Mouse (Mus musculus) lung, adult 2 months (tissue): ENCODE results near the gene Klri1. TPM values are rescaled to one million over a fixed set of nuclear protein-coding genes. Genes with fewer than 3 reads are reported as not detected.
"Not testable (repeated sequence)": the region's sequence is repeated elsewhere in the genome, so short reads cannot be mapped to it uniquely, and the experiment has no call there.

Experiments used
- DNase-seq: peaks from one replicate; pipeline ENCODE4 v3.0.0; 2022
- H3K4me1 ChIP-seq: fragments of 200-500 bp; 2 replicates; pipeline ENCODE4 v1.6.1; 2011; ENCODE audit warnings: low read length; ENCODE audit not compliant: control insufficient read depth, insufficient read depth
- H3K4me3 ChIP-seq: fragments of 200-500 bp; replicated peaks from 2 replicates; pipeline ENCODE3; 2011; ENCODE audit warnings: low read depth, mild to moderate bottlenecking, control low read depth, low read length; ENCODE audit errors: extremely low read depth
- CTCF ChIP-seq: fragments of 200-500 bp; IDR thresholded peaks from 2 replicates; pipeline ENCODE4 v1.5.1; 2011; ENCODE audit warnings: mild to moderate bottlenecking, low read length, control low read depth; ENCODE audit not compliant: insufficient read depth
- POLR2A ChIP-seq: fragments of 200-500 bp; IDR thresholded peaks from 2 replicates; pipeline ENCODE4 v1.6.1; 2011; ENCODE audit warnings: low read depth, mild to moderate bottlenecking, control low read depth, low read length, borderline replicate concordance; ENCODE audit errors: extremely low read depth
- WGBS: fragments of 180-500 bp; shearing (Covaris S2); methylation state at CpG from one replicate; pipeline ENCODE4 v1.1.7; 2018; 5-methylcytosine and 5-hydroxymethylcytosine counted together
- polyA plus RNA-seq: library from polyadenylated mRNA; depleted of rRNA; stranded (reverse); fragments of >200 nt; gene quantifications from 2 replicates; pipeline ENCODE4 v1.2.3, GENCODE M21; 2012; rRNA removed

The Klri1 gene
- polyA plus RNA-seq, result not detected in 2 replicates

DNA sequence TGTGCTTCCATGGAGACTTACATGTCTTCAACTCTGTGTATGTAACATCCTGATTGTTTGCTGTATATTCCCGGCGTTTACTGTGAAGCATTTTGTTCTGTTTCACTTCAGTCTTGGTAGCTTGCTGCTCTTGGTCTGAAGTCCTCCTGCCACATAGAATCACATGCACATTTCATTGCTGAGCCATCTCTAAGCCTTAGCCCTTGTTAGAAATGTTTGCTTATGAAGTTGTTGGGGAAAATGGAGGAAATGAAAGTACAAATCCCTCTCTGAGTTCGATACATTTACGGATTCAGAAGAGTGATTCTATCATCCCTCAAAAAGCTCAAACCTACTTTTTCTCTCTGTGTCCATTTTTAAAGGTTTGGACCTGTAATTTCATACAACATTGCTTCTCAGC lies at the start of gene Klri1:
TSS of gene Klri1 (minus strand) at position 101 of the 400 bp plus-strand sequence.
- TF ChIP-seq POLR2A (no peak), CTCF (no peak)
- DNase-seq, result no peak
- 89% methylated on average over 4 of the region's 4 CpGs for WGBS
- Histone ChIP-seq H3K4me3 (no peak within 1 kb of the TSS), H3K4me1 (no peaks in the 10 kb centered on the region)

- no peak for DNase-seq
- 60% methylated on average over 3 of the region's 3 CpGs for WGBS
- TF ChIP-seq CTCF (no peak), POLR2A (no peak)
These were observed 30.7 kb upstream of the Klri1 start for GRCm38 (mm10) chr6:129747654-129748032.

GRCm38 (mm10) chr6:129747016-129747653 lies 30.2 kb upstream of the Klri1 start:
- TF ChIP-seq POLR2A (no peak), CTCF (no peak)
- DNase-seq, result no peak
- WGBS, result 66% methylated on average over 4 of the region's 4 CpGs

More at GRCm38 (mm10) chr6:129747654-129748032, 30.7 kb upstream of the Klri1 start:
- Histone ChIP-seq H3K4me3 (no peak overlapping the region), H3K4me1 (no peaks in the 10 kb centered on the region)

GRCm38 (mm10) chr6:129746151-129746550 lies 29.2 kb upstream of the Klri1 start:
- Histone ChIP-seq H3K4me1 (no peaks in the 10 kb centered on the region), H3K4me3 (no peak overlapping the region)
- no peak for DNase-seq
- TF ChIP-seq POLR2A (no peak), CTCF (no peak)
- 61% methylated on average over 3 of the region's 3 CpGs for WGBS

More at GRCm38 (mm10) chr6:129747016-129747653, 30.2 kb upstream of the Klri1 start:
- Histone ChIP-seq H3K4me3 (no peak overlapping the region), H3K4me1 (no peaks in the 10 kb centered on the region)

DNA sequence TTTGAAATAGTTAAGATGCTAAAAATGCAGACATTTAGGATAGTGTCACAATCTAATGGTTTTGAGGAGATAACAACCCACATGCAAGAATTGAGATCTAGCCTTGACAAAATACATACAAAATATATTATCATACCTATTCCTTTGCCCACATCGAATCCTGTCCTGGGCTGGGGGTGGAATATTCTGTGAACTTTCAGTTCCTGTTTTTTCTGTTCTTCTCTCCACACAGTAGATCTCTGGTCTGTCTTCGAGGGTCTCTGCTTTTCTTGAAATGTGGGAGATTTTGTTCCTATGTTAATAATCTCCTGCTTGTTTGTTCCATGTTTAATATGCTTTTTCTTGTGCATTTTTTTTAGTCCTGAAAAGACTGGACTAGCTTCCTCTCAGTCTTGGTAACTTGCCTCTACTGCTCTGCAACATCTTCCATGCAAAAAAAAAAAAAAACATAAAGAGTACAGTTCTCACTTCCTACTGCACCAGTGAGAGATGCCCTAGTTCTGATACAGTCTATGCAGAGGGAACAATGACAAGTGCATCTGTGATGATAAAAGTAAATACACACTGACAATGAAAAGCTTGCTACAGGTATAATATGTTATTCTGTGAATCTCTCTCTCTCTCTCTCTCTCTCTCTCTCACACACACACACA lies 23.3 kb upstream of the Klri1 start, which contains the start of gene Klri2:
TSS of gene Klri2 (minus strand) at position 416 of the 653 bp plus-strand sequence.
- Histone ChIP-seq H3K4me3 (no peak within 1 kb of the TSS), H3K4me1 (no peaks in the 10 kb centered on the region)
- no peak for DNase-seq
- WGBS, result 38% methylated on average over 2 of the region's 2 CpGs
- no peak for TF ChIP-seq CTCF
- no peak for TF ChIP-seq POLR2A

DNA sequence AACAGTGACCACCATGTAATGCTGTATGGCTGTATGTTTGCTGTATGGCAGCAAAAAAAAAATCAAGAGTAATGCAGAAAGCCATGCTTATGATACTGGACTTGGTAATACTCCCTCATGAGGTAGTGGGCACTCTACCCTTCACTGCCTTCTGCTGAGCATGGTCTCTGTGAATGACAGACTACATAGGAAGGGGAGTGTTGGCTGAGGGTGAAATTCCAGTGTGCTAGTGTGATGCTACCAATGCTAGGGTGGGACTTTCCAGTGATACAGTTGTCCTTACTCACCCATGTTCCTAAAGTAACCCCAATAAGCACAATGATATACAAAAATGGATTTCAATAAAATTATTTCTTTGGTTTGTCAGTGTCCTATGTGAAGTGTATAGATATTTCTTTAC lies 19.5 kb upstream of the Klri1 start:
- no peak overlapping the region for H3K4me3 ChIP-seq
- H3K4me1 ChIP-seq, result no peaks in the 10 kb centered on the region
- no peak for DNase-seq
- no peak for TF ChIP-seq CTCF
- TF ChIP-seq POLR2A, result no peak

DNA sequence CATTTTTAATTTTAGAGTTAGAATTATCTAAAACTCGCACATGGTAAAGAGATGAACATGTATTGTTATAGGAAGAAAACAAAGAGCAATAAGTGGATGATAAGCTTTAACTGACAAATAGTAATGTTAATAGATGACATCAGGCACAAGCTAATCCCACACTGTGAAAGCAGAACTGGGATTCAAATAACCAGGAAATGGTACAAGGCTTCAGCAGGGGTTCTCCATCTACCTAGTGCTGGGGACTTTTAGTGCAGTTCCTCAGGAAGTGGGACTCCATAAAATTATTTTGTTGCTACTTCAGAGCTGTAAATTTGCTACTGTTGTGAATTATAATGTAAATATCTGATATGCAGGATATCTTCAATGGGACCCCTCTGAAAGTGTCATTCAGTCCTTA lies 10.3 kb upstream of the Klri1 start:
- 84% methylated on average over 1 of the region's 1 CpGs for WGBS
- Histone ChIP-seq H3K4me3 (no peak overlapping the region), H3K4me1 (no peaks in the 10 kb centered on the region)
- TF ChIP-seq CTCF, result no peak
- no peak for TF ChIP-seq POLR2A
- DNase-seq, result no peak

DNA sequence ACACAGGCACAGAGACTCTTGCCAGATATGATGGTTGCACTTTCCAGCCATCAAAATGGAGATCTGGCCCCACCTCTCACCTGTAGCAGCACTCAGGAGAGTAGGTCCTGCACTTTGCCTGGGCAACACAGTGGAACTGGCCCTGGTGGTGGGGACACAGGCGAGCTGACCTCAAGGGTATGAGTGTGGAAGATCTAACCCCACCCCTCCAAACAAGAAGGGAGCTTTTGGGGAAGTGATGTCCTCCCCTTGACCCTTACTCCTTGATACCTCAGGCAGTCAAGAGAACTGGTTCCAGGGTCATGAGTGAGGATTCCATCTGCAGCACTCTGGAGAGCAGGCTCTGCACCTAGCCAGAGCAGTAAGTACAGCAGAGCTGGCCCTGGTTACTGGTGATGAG lies 4.5 kb upstream of the Klri1 start:
- TF ChIP-seq CTCF (no peak), POLR2A (no peak)
- H3K4me1 ChIP-seq, result no peaks in the 10 kb centered on the region
- 40% methylated on average over 1 of the region's 1 CpGs for WGBS
- no peak for DNase-seq
- no peak overlapping the region for H3K4me3 ChIP-seq

- WGBS, result 14% methylated on average over 3 of the region's 3 CpGs
- Histone ChIP-seq H3K4me1 (no peaks in the 10 kb centered on the region), H3K4me3 (no peak overlapping the region)
- TF ChIP-seq CTCF (no peak), POLR2A (no peak)
- DNase-seq, result no peak
These were observed 3.6 kb upstream of the Klri1 start for GRCm38 (mm10) chr6:129720487-129720886.

GRCm38 (mm10) chr6:129713566-129713965 lies 3.4 kb downstream of the Klri1 start:
- TF ChIP-seq CTCF (no peak), POLR2A (no peak)
- DNase-seq, result no peak
- WGBS, result 21% methylated on average over 1 of the region's 1 CpGs
- no peak overlapping the region for H3K4me3 ChIP-seq
- H3K4me1 ChIP-seq, result no peaks in the 10 kb centered on the region

DNA sequence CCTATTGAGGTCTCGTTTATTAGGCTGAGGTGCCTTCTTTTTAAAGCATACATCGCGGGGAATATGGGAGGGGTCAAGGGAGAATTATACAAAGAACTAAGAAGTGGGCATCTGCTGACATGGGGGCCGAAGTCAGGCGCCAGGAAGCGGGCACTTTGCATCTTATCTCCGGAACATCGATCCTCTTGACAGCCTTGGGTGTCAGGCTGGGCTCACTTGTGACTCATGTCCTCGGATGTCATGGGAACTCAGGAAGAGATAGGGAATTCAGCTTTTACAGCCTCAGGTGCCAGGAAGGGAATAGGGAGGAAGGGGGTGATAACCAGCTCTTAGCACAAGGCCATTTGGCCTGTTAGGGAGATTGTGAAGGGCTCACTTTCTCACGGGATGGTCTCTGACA lies 25.5 kb downstream of the Klri1 start:
- WGBS, result 70% methylated on average over 10 of the region's 10 CpGs
- H3K4me1 ChIP-seq, H3K4me3 ChIP-seq, DNase-seq: not testable (repeated sequence)
